Mouse (Mus musculus) hindbrain, postnatal 0 days (tissue): ENCODE measurements around the gene Npffr2. TPM values are rescaled to one million over a fixed set of nuclear protein-coding genes. Genes with fewer than 3 reads are reported as not detected.
A peak's percentile ranks its signal among the peaks of the same experiment; 100 is the strongest.

Experiments used
- ATAC-seq: fragments of 200-750 bp; cut with Nextera tagmentation; 2 replicates; pipeline ENCODE4 v1.8.0; 2017; ENCODE audit warnings: mild to moderate bottlenecking, moderate TSS enrichment, moderate library complexity
- DNase-seq: peaks from one replicate; pipeline ENCODE4 v3.0.0-alpha.2; 2015; ENCODE audit warnings: low spot score
- H3K27ac ChIP-seq: fragments of 300-500 bp; sonication (generic); 2 replicates; pipeline ENCODE4 v1.5.1; 2014; ENCODE audit warnings: mild to moderate bottlenecking
- H3K27me3 ChIP-seq: fragments of 300-500 bp; sonication (generic); 2 replicates; pipeline ENCODE4 v1.6.1; 2014; ENCODE audit warnings: low read length, mixed read lengths; ENCODE audit not compliant: insufficient read depth
- H3K36me3 ChIP-seq: fragments of 300-500 bp; sonication (generic); 2 replicates; pipeline ENCODE4 v1.6.1; 2014; ENCODE audit warnings: low read length, mixed read lengths; ENCODE audit not compliant: insufficient read depth
- H3K4me1 ChIP-seq: fragments of 300-500 bp; sonication (generic); 2 replicates; pipeline ENCODE4 v1.6.1; 2014; ENCODE audit warnings: antibody characterized with exemption, low read length, mixed read lengths; ENCODE audit not compliant: insufficient read depth
- H3K4me2 ChIP-seq: fragments of 300-500 bp; sonication (generic); 2 replicates; pipeline ENCODE4 v1.6.1; 2014; ENCODE audit warnings: low read depth, mild to moderate bottlenecking, low read length, moderate library complexity, mixed read lengths
- H3K4me3 ChIP-seq: fragments of 300-500 bp; sonication (generic); 2 replicates; pipeline ENCODE4 v1.5.1; 2014; ENCODE audit warnings: low read length
- H3K9ac ChIP-seq: fragments of 300-500 bp; sonication (generic); replicated peaks from 2 replicates; pipeline ENCODE4 v1.6.1; 2014; ENCODE audit warnings: mild to moderate bottlenecking, low read length, moderate library complexity, mixed read lengths
- H3K9me3 ChIP-seq: fragments of 300-500 bp; sonication (generic); 2 replicates; pipeline ENCODE4 v1.6.1; 2016; ENCODE audit warnings: low read length, mixed read lengths
- CTCF ChIP-seq: IDR thresholded peaks from 2 replicates; pipeline ENCODE4 v1.5.1; 2016; ENCODE audit warnings: antibody characterized with exemption, control low read depth, low read depth
- WGBS: fragments of 180-500 bp; shearing (Covaris S2); extraction: QIAGEN DNeasy Blood & Tissue Kit; methylation state at CpG from one replicate; pipeline ENCODE4 v1.1.7; 2014; 5-methylcytosine and 5-hydroxymethylcytosine counted together
- polyA plus RNA-seq: library from polyadenylated mRNA; unstranded; fragments of >200 nt; fragmentation: Nextera tagmentation; extraction: Ambion mirVana; gene quantifications from 2 replicates; pipeline ENCODE4 v1.2.1, GENCODE M21; 2015
- total RNA-seq: library from RNA; depleted of rRNA; stranded (reverse); fragments of >200 nt; gene quantifications from 2 replicates; pipeline ENCODE4 v1.2.3, GENCODE M21; 2014; rRNA removed

Gene Npffr2
- total and polyA plus RNA-seq, 2 experiments from 2014 or later: 1.9 TPM; not detected in 1

GRCm38 (mm10) chr5:89581143-89581542, 53.9 kb downstream of the Npffr2 start:
- DNase-seq (peak; percentile 65), ATAC-seq (peak; percentile 62; the same call in 1 of the 2 replicates)
- WGBS: 42% methylated on average over 1 of the region's 1 CpGs
- Histone ChIP-seq H3K27me3 (no peaks in the 10 kb centered on the region), H3K4me3 (no peak overlapping the region), H3K27ac (no peak overlapping the region), H3K4me1 (no peaks in the 10 kb centered on the region), H3K36me3 (no peaks in the 10 kb centered on the region), H3K9ac (no peak overlapping the region), H3K4me2 (no peak overlapping the region), H3K9me3 (no peaks in the 10 kb centered on the region)
- no peak for TF ChIP-seq CTCF

DNA sequence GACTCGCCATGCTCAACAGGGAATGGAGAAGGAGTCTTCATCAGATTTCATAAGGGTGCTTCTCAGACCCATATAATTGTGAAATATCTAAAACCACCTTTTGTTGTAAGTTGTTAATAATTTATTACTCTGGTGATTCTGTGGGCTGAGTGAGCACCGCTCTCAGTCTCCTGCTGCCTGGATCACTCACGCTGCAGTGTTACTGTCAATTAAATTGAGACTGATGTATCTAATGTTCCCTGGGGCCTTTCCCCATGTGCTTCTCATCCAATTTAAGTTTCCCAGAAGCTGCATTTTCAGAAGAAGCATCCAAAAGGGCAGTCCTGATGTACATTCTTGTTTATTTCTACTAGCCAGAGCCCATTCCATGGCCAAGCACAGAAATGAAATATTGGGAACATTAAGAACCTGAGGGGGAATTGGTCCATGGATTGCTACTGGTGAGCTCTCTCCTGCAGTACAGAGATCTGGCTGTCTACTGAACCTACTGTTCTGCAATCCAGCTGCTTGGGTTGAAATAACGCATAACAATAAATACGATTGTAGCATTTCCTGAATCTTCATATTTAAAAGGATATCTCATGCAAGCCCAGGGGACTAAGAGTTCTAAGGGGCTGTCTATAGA, 54.6 kb downstream of the Npffr2 start:
- DNase-seq (no peak), ATAC-seq (no peak)
- no peaks in the 10 kb centered on the region for H3K9me3 ChIP-seq
- 66% methylated on average over 5 of the region's 5 CpGs for WGBS
- no peak overlapping the region for H3K9ac ChIP-seq
- no peak overlapping the region for H3K4me2 ChIP-seq
- no peak overlapping the region for H3K27ac ChIP-seq
- no peaks in the 10 kb centered on the region for H3K4me1 ChIP-seq
- no peaks in the 10 kb centered on the region for H3K36me3 ChIP-seq
- TF ChIP-seq CTCF: no peak
- H3K4me3 ChIP-seq: no peak overlapping the region
- H3K27me3 ChIP-seq: no peaks in the 10 kb centered on the region

GRCm38 (mm10) chr5:89585021-89585420, 57.8 kb downstream of the Npffr2 start:
- DNase-seq (no peak), ATAC-seq (no peak)
- Histone ChIP-seq H3K27ac (no peak overlapping the region), H3K4me2 (no peak overlapping the region), H3K27me3 (no peaks in the 10 kb centered on the region), H3K9ac (no peak overlapping the region), H3K9me3 (no peaks in the 10 kb centered on the region), H3K4me1 (no peaks in the 10 kb centered on the region), H3K36me3 (no peaks in the 10 kb centered on the region), H3K4me3 (no peak overlapping the region)
- TF ChIP-seq CTCF: no peak
- 83% methylated on average over 3 of the region's 3 CpGs for WGBS

DNA sequence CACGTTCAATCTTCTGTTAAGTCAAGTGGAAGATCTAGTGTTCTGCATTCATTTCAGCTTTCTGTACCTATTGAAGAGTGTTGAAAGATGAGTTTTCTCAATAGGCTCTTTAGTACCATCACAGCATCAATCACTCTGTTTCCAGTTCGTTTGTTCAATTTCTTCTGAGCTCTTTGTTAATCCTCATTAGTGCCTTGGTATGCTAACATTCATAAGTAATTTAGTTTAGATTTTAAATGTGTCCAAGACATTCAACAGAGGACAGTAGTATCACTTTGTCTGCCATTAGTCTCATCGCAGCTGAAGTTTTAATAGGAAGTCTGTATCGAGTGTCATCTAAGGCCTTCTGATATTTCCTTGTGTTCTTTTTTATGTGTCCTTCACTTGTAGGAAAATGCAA, 65.1 kb downstream of the Npffr2 start:
- no peak overlapping the region for H3K4me2 ChIP-seq
- no peak overlapping the region for H3K9ac ChIP-seq
- H3K9me3 ChIP-seq: no peaks in the 10 kb centered on the region
- TF ChIP-seq CTCF: no peak
- ATAC-seq: no peak
- DNase-seq: no peak
- no peaks in the 10 kb centered on the region for H3K4me1 ChIP-seq
- no peak overlapping the region for H3K27ac ChIP-seq
- no peak overlapping the region for H3K4me3 ChIP-seq
- WGBS: 63% methylated on average over 4 of the region's 4 CpGs
- H3K27me3 ChIP-seq: no peaks in the 10 kb centered on the region
- no peaks in the 10 kb centered on the region for H3K36me3 ChIP-seq

DNA sequence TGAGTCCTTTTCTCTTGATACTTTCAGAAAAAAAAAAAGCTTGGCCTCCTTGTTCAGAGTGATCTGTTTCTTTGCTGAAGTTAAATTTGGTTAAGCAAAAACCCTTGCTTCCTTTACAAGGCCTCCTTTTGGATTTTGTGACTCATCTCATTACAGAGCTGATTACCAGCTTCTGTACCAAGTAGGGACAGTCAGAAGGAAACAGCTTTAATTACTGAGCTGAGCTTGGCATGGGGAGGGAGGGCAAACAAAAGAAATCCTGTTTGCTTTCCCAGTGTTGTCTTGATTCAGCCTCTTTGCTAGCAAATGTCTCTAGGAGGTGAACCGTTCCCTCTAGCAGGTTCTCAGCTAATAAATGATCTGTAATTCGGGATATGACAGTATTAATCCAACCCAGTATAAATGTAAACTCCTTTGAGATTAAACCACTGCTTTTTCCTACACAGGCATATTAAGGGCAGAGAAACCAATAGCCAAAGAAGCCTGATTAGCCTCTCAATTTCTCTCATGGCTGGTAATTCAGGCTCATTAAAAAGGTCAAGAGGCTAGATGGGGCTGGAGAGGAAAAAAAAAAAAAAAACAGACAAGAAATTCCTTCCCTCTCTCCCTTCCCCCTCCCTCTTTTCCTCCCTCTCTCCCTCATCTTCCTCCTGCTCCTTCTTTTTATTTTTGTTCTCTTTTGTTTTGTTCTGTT, 84.2 kb downstream of the Npffr2 start:
- ATAC-seq: no peak
- H3K9ac ChIP-seq: no peak overlapping the region
- no peak overlapping the region for H3K4me3 ChIP-seq
- no peaks in the 10 kb centered on the region for H3K4me1 ChIP-seq
- 60% methylated on average over 2 of the region's 2 CpGs for WGBS
- H3K9me3 ChIP-seq: no peaks in the 10 kb centered on the region
- no peak for TF ChIP-seq CTCF
- no peaks in the 10 kb centered on the region for H3K36me3 ChIP-seq
- H3K4me2 ChIP-seq: no peak overlapping the region
- H3K27me3 ChIP-seq: no peaks in the 10 kb centered on the region
- H3K27ac ChIP-seq: no peak overlapping the region
- DNase-seq: no peak

GRCm38 (mm10) chr5:89612262-89612661, 85.0 kb downstream of the Npffr2 start:
- TF ChIP-seq CTCF: no peak
- WGBS: 69% methylated on average over 6 of the region's 6 CpGs
- no peak overlapping the region for H3K4me3 ChIP-seq
- ATAC-seq (no peak), DNase-seq (no peak)
- no peak overlapping the region for H3K4me2 ChIP-seq
- H3K4me1 ChIP-seq: no peaks in the 10 kb centered on the region
- H3K27me3 ChIP-seq: no peaks in the 10 kb centered on the region
- no peak overlapping the region for H3K9ac ChIP-seq
- no peaks in the 10 kb centered on the region for H3K9me3 ChIP-seq
- H3K36me3 ChIP-seq: no peaks in the 10 kb centered on the region
- no peak overlapping the region for H3K27ac ChIP-seq

GRCm38 (mm10) chr5:89631599-89631998, 104.4 kb downstream of the Npffr2 start:
- WGBS: 67% methylated on average over 1 of the region's 1 CpGs
- H3K4me3 ChIP-seq: no peak overlapping the region
- TF ChIP-seq CTCF: no peak
- DNase-seq (no peak), ATAC-seq (no peak)
- H3K9me3 ChIP-seq: no peaks in the 10 kb centered on the region
- H3K27ac ChIP-seq: no peak overlapping the region
- H3K27me3 ChIP-seq: no peaks in the 10 kb centered on the region
- no peak overlapping the region for H3K4me2 ChIP-seq
- no peak overlapping the region for H3K9ac ChIP-seq
- H3K4me1 ChIP-seq: no peaks in the 10 kb centered on the region
- H3K36me3 ChIP-seq: no peaks in the 10 kb centered on the region

Other genes with a start within 250 kb of the Npffr2 start
- gene Gc, start 69.5 kb upstream of the Npffr2 start, total RNA-seq: 0.42 TPM in 1 of 2 replicates, not detected in the other
- 0.15 and 0.30 TPM in 2 replicates for gene Gc, start 69.5 kb upstream of the Npffr2 start, polyA plus RNA-seq